8 mouse cellular contexts compared by ENCODE assay signal in genomic region chr3:121469185-121469975, GRCm38 (mm10). TPM values are rescaled to one million over a fixed set of nuclear protein-coding genes. Genes with fewer than 3 reads are reported as not detected.
DNase-seq lines count a peak whose midpoint lies in the region; ATAC-seq and TF ChIP-seq lines count a peak whose summit lies in the region.

No protein-coding gene starts in this region.

- peaks cover 29% of the 10 kb centered on the region for H3K4me1 ChIP-seq in lung, embryonic 15.5 days
- H3K4me1 ChIP-seq in heart, postnatal 0 days (ENCODE audit: control insufficient read depth, insufficient read depth), result peaks cover 8% of the 10 kb centered on the region; the same call in 1 of the 2 replicates
- H3K4me1 ChIP-seq in neural tube, embryonic 11.5 days (ENCODE audit: control insufficient read depth, insufficient read depth, low read length), result peaks cover 3% of the 10 kb centered on the region; the same call in 1 of the 2 replicates

- peak overlapping the region; percentile 45 for H3K4me2 ChIP-seq in lung, embryonic 15.5 days
- H3K4me2 ChIP-seq in heart, postnatal 0 days (ENCODE audit: low read depth, low read length), result peak overlapping the region; percentile 4
- no peak overlapping the region; the same call in 1 of the 2 replicates for H3K4me2 ChIP-seq in neural tube, embryonic 11.5 days (ENCODE audit: low read depth)

- no peak for TF ChIP-seq CTCF in heart, postnatal 0 days (IDR thresholded peaks at IDR 0.05; ENCODE audit: low read depth)

- H3K4me3 ChIP-seq in lung, embryonic 15.5 days, result no peak overlapping the region
- no peak overlapping the region for H3K4me3 ChIP-seq in heart, postnatal 0 days (ENCODE audit: low read depth, low read length)
- H3K4me3 ChIP-seq in neural tube, embryonic 11.5 days (ENCODE audit: low read depth, low read length), result no peak overlapping the region

- no peaks in the 10 kb centered on the region for H3K27me3 ChIP-seq in lung, embryonic 15.5 days
- no peaks in the 10 kb centered on the region for H3K27me3 ChIP-seq in heart, postnatal 0 days (ENCODE audit: control insufficient read depth, insufficient read depth, low read length)
- H3K27me3 ChIP-seq in neural tube, embryonic 11.5 days (ENCODE audit: control insufficient read depth, insufficient read depth, low read length), result no peaks in the 10 kb centered on the region

- no peak for DNase-seq in lung, postnatal 25 days (ENCODE audit: low spot score)
- peak; percentile 75 for DNase-seq in embryo, embryonic 9.5 days (ENCODE audit: extremely low spot score)
- no peak for DNase-seq in heart, postnatal 0 days (ENCODE audit: low spot score)
- peak; percentile 47 for DNase-seq in liver
- DNase-seq in neural tube, embryonic 11.5 days (ENCODE audit: low spot score), result peak; percentile 56

- ATAC-seq in lung, embryonic 15.5 days (ENCODE audit: borderline replicate concordance, extremely low read depth, low FRiP score, low TSS enrichment), result peak; percentile 80; the same call in 1 of the 2 replicates
- peak; percentile 37; the same call in 1 of the 2 replicates for ATAC-seq in heart, postnatal 0 days (ENCODE audit: insufficient read depth, low read depth)
- ATAC-seq in neural tube, embryonic 11.5 days (ENCODE audit: insufficient read depth, low FRiP score, low TSS enrichment), result no peak; the same call in 1 of the 2 replicates
- ATAC-seq in erythroblast, adult 5-6 weeks (replicated peaks; ENCODE audit: low FRiP score, poor library complexity, severe bottlenecking), result no peak
- ATAC-seq in activated CD4-positive, CD25-positive, alpha-beta regulatory T cell, adult 4 months, result no peak

- peak overlapping the region; percentile 84 for H3K27ac ChIP-seq in lung, embryonic 15.5 days
- H3K27ac ChIP-seq in heart, postnatal 0 days (ENCODE audit: low read depth), result no peak overlapping the region
- H3K27ac ChIP-seq in neural tube, embryonic 11.5 days (ENCODE audit: low read depth, low read length), result peak overlapping the region; percentile 56

- no peak for TF ChIP-seq EP300 in heart, postnatal 0 days (IDR thresholded peaks at IDR 0.05; ENCODE audit: low read depth)

- 2% methylated on average over 13 of the region's 13 CpGs for WGBS in lung, embryonic 15.5 days
- WGBS in heart, postnatal 0 days, result 7% methylated on average over 12 of the region's 13 CpGs
- 11% methylated on average over 13 of the region's 13 CpGs for WGBS in neural tube, embryonic 11.5 days

- no peaks in the 10 kb centered on the region for H3K9me3 ChIP-seq in lung, embryonic 15.5 days
- H3K9me3 ChIP-seq in heart, postnatal 0 days (replicated peaks; ENCODE audit: control insufficient read depth, low read length), result no peaks in the 10 kb centered on the region
- H3K9me3 ChIP-seq in neural tube, embryonic 11.5 days (ENCODE audit: control insufficient read depth, low read length), result no peaks in the 10 kb centered on the region

- H3K9ac ChIP-seq in lung, embryonic 15.5 days, result no peak overlapping the region
- no peak overlapping the region for H3K9ac ChIP-seq in heart, postnatal 0 days (replicated peaks; ENCODE audit: low read depth, low read length)
- H3K9ac ChIP-seq in neural tube, embryonic 11.5 days (ENCODE audit: low read length), result no peak overlapping the region

- no peaks in the 10 kb centered on the region for H3K36me3 ChIP-seq in lung, embryonic 15.5 days
- no peaks in the 10 kb centered on the region for H3K36me3 ChIP-seq in heart, postnatal 0 days (replicated peaks; ENCODE audit: control insufficient read depth, insufficient read depth, low read length)
- H3K36me3 ChIP-seq in neural tube, embryonic 11.5 days (ENCODE audit: control insufficient read depth, insufficient read depth, low read length), result no peaks in the 10 kb centered on the region

RNA-seq across cellular contexts. Expression of gene Cnn3, which starts 43.1 kb away (rescaled TPM):
- polyA plus RNA-seq in lung, embryonic 15.5 days (2015; fragmentation: Nextera tagmentation; extraction: Ambion mirVana), result 627 and 632 TPM in 2 replicates
- 132 and 166 TPM in 2 replicates for total RNA-seq in heart, postnatal 0 days (2014; rRNA removed; ENCODE audit: low replicate concordance)
- polyA plus RNA-seq in heart, postnatal 0 days (2015; fragmentation: Nextera tagmentation; extraction: Ambion mirVana), result 187 and 190 TPM in 2 replicates
- 1,106 and 1,111 TPM in 2 replicates for polyA plus RNA-seq in neural tube, embryonic 11.5 days (2014; fragmentation: Nextera tagmentation; extraction: Ambion mirVana)
- 16.9 and 34.3 TPM in 2 replicates for total RNA-seq in erythroblast, adult 5-6 weeks (2015; ENCODE audit: low replicate concordance)
- total RNA-seq in erythroblast, adult 5-6 weeks (2017; ENCODE audit: low replicate concordance), result 1.1 and 6.4 TPM in 2 replicates
- 1 to 10 TPM; 2.5 to 4.1 TPM for polyA plus RNA-seq in activated CD4-positive, CD25-positive, alpha-beta regulatory T cell, adult 4 months (2017; shearing (Covaris generic))

Comparison
In these comparisons a context has a peak if more than half of its experiments do, and no peak if none do; other contexts are left out.
1. ATAC-seq: peak in lung, embryonic 15.5 days (single experiment) and heart, postnatal 0 days (single experiment); none in neural tube, embryonic 11.5 days (single experiment), erythroblast, adult 5-6 weeks (single experiment) and activated CD4-positive, CD25-positive, alpha-beta regulatory T cell, adult 4 months (single experiment).
2. DNase-seq: peak in embryo, embryonic 9.5 days (single experiment), liver (single experiment) and neural tube, embryonic 11.5 days (single experiment); none in lung, postnatal 25 days (single experiment) and heart, postnatal 0 days (single experiment).
3. RNA of gene Cnn3, which starts 43.1 kb away (polyA plus RNA-seq): 1,106 to 1,111 TPM in neural tube, embryonic 11.5 days, 627 to 632 TPM in lung, embryonic 15.5 days and 187 to 190 TPM in heart, postnatal 0 days; 2.5 to 4.1 TPM in activated CD4-positive, CD25-positive, alpha-beta regulatory T cell, adult 4 months; every median in the first group is over 10 times any median in the second.